Mouse (Mus musculus): ENCODE measurements around the gene Hoxc8.

DNA sequence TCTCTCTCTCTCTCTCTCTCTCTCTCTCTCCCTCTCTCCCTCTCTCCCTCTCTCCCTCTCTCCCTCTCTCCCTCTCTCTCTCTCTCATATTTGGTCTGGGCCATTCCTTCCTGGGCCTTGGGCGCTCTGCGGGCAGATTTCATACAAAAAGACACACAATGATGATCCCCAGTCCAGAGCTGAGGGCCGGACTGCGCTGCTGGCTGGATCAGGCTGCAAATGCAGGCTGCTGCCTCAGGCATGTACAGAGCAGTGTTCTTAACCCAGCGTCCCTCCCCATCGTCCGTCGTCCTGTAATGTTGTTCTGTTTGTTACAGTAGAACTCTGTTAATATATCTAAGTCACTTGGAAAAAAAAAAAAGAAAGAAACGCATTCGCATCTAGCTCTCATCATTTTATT lies 5.9 kb upstream of the Hoxc8 start:
- TF ChIP-seq POLR2A (IDR thresholded peaks at IDR 0.05; ENCODE audit: low read depth, low read length): no peak
- TF ChIP-seq CTCF (IDR thresholded peaks at IDR 0.05; ENCODE audit: extremely low read depth, insufficient read depth, insufficient read length, insufficient replicate concordance): no peak

Data from spleen, adult 2 months (tissue).